Mouse (Mus musculus): ENCODE results near the gene Scyl1.
A peak's percentile ranks its signal among the peaks of the same experiment; 100 is the strongest.

The Scyl1 gene

DNA sequence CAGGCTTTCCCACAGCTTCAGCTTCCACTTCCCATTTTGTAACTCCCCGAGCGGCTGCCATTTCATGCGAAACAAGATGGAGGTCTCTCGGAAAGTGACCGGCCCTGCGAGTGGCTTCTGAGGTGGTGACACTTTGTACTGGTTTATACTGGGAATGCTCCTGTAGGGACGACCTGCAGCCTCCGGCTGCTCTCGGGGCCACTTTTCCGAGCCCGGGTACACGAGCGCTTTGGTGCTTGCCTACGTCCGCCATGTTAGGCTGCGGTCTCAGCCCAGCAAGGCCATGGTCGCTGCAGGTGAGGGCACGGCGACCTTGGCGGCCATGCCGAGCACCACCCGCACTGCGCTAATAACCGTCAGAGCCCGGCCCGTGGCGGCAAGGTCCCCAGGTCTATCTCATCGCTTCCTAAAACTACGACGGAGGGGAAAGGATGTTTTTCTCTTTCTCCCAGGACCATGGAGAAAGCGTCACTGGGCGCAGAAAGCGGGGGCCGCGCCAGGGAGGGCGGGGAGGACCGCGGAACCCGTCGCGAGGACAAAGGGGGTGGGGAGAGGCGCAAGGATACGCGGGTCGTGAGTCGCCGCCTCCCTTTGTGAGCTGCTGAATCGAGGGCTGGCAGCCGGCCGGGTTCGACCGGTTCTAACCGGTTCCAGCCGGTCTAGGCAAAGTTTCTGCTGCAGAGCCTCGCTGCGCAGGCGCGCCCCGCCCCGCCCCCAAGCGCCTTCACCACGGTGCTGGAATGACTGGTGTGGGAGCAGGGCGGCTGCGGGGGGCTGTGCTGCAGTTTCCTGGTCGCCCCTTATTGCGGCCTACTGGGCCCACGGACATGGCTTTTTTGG is 32.0 kb upstream of the Scyl1 start:
- peak; percentile 99 for DNase-seq (ENCODE audit: inconsistent ontology term)

DNA sequence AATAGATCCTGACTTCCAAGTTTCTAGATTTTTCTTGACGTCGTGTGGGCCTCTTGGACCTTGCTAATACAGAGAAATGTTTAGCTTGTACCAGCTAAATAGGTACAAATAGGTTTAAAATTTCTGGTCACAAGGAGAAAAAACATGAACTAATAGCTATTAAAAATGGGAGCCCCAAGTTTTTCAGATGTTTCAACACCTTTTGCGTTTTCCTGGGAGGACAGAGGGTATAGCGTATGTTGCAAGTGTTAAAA is 31.5 kb upstream of the Scyl1 start:
- DNase-seq (ENCODE audit: inconsistent ontology term), result peak; percentile 94

DNA sequence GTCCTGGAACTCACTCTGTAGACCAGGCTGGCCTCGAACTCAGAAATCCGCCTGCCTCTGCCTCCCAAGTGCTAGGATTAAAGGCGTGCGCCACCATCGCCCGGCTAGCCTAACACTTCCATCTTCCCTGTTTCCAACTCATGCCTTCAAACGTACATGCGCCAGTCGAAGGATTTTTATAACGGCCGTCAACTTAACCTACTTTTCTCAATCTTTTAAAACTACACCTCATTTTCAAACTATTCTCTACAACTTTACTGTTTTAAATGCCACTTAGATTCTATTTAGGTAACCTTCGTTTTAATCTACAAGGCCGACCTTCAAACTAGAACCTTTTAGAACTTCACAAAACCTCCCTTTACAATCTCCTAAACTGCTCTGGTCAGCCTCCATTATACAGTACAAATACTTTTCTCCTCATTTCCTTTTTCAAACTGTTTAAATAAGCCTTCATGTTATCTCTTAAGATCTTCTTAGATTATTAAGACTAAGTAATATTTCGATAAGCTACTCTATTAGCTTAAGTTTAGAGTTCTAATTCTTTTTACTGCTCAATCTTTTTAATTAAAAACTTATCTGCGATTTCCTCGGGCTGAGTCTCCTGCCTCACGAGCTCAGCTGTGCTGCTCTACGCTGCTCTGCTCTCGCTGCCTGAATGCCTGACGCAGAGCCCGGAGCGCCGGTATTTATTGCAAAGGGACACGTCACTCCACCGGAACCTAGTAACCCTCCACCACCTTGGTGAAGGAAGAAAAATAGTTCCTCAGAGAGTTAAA is 31.0 kb upstream of the Scyl1 start:
- DNase-seq (ENCODE audit: inconsistent ontology term), result peak; percentile 86

DNA sequence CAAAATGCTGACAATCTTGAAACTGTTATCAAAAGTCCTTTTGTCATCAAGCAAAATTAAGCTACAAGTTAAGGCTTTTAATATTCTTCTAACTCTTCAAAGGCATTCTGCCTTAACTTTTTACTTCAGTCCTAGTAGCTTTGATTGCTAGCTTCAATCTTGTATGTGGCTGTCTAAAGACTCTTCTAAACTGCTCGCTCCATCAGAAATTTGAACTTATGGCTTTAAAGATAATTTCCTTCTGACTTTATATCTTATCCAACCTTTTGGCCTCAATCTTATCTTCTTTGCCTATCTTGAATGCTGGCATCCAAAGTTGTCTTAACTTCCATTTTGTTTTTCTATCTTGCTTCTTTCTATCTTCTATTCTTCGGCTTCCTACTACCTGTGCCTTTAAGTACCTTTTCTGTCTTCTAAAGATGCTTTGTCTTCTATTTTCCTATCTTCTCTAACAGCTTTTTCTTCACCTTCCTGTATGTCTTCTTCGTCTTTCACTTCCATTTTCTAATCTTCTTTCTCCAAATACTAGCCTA is 30.3 kb upstream of the Scyl1 start:
- DNase-seq (ENCODE audit: inconsistent ontology term), result peak; percentile 61

DNA sequence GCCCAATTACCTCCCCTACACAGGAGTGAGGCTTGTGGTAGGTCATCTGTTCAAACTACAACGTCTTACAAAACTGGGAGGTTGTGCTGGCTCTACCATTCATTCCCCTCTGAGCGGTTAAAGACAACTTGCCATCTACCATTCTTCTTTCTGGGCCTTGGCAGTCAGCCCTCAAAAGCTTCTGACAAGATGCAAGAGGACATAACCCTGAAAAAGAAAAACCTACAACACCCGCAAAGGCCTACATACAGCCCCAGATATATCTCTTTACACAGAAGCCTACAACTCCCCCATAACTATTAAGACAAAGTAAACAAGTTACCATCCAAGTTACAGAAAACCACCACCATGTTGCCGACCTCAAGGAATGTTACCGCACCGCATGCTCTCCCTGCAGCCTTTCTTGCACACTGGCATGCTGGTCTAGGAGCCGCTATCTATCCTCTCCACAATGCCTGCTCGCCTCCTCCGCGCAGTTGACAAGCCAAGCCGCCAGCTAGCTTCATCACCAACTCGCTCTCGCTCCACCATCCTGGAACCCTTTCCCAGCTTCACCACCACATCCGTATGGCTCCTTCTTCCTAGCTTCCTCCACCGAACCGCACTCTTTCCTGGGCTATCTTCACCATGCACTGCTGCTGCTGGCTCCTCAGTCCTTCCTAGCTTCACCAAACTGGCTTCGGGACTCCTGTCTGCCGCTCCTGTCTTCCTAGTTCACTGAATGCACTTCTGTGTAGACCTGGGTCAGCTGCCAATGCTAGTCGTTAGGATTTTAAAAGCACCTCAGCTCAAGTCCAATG is 29.6 kb upstream of the Scyl1 start:
- DNase-seq (ENCODE audit: inconsistent ontology term), result peak; percentile 51

DNA sequence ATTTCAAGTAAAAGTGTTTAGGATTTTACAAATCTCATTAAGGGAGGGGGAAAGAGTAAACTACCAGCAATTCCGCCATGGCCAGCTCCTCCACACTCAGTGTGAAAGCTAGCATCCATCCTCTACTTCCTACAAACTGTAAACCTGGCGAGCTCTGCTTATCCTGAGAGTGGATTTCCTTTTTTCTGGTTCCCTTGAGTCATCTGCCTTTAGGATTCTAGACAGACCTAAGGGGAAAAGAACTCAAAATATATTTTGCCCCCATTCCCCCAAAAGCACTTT is 29.1 kb upstream of the Scyl1 start:
- DNase-seq (ENCODE audit: inconsistent ontology term), result peak; percentile 49

DNA sequence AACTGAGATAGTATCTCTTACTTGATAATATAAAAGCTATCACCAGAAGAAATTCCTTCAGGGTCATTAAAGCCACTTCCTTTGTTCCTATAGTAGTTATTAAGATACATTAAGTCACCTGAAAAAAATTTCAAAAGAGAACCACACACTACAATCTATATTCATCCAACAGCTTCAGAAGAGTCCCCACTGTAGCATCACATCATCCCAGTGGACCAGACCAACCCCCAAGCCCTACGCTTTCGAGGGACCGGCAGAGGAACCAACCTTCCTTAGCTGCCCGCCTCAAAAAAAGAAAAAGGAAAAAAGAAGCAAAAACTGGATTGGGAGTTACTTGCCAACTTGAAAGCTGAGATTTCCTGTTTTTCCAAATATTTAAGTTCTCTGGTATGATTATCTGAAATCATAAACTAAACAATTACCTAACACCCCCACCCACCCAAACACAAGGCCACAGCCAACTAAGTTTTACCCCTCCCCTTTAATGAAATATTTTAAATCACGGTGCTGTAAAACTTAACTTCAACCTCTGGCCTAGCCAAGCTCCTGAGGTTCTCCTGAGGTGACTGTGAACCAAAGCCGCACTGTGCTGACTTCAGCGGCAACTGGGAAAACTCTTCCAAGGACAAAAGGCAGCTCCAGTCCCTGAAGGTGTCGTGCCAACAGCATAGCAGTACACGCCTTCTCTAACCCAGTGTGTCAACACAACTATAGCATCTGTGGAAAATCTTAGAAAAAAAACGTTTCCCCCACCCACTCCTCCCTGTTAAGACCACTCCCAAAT is 28.5 kb upstream of the Scyl1 start:
- peak; percentile 45 for DNase-seq (ENCODE audit: inconsistent ontology term)

DNA sequence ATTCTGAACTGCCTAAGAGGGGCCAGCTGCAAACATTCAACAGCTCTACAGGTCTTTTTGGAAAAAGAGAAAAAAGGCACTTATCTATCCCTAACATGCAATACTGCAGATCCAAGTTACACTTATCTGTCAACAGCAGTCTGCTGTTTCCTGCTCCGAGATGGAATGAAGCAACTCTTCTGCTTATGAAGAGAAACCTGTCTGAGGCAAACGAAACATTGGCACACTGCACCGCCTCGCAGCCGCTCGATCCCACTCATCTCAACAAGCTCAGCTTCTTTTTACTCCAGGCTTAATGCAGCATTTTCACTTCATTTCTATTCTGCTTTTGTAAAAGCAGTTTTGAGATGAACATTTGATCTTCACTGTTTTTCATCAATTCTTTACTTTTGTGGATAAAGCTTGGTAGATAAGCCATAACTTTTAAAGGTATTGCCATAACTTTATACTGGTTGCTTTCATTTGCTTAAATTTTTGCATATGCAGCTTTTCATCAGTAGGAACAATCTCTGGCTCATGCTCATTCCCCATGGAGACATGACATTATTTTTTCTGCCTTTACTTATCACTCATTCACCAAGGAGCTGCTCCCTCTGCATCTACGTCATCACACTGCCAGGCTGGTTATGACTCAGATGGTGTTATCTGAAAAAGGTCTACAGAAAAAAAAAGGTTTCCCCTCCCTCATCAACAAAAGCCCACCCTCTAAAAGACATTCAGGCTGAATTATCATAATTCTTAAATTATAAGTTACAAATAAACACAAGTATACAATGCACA is 27.7 kb upstream of the Scyl1 start:
- DNase-seq (ENCODE audit: inconsistent ontology term), result peak; percentile 48

DNA sequence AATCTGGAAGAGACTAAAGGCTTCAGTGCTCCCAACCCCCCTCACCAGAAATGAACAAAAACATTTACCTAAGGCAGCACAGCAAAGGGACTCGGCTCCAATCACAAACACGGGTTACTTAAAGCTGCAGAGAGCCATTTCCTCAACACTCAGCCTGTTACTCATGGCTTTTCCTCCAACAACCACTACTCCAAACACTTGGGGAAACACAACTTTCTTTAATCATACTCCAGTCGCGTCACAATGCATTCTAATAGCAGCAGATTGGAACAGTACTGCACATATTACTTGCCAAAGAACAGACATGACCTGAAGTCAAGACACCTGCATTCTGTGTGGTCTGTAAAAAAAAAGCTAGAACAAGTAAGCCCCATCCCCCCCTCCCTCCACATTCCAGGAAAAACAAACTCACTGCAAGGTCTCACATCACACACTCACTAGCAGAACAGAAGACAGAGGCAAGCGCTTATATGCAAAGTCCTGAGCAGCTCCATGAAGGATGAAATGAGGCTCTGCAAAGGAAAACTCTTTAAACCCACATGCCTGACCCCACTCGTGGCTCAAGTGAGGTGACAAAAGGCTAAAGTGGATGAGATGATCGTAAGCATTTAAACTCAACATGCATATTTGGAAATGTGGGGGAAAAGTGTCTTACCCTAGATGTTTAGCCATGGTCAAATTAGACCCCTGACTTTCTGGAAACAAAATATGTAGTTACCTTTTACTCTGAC is 26.3 kb upstream of the Scyl1 start:
- peak; percentile 61 for DNase-seq (ENCODE audit: inconsistent ontology term)

DNA sequence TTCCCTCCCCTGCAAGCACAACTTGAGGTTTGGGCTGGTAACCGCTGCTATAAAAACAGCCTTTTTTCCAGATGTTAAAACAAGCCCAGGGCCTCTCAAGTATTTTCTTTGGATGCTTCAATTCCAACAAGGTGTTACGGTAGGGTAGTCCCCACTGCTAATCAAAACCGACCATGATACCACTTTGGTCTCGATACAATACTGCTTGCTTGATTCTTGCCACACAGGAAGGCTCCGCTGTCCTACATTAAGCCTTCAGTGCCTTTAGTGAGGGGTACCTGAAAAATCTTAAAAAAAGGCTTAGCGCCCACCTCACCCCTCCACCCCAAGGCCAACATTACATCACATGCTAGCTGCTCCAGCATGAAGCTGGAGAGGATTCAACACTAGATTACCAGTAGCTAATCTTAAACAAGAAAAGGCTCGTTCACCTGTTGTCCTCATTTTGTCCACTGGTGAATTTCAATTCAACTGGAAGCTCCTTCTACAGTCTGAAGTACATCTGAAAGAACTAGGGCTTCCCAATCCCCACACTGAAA is 25.4 kb upstream of the Scyl1 start:
- DNase-seq (ENCODE audit: inconsistent ontology term), result no peak

DNA sequence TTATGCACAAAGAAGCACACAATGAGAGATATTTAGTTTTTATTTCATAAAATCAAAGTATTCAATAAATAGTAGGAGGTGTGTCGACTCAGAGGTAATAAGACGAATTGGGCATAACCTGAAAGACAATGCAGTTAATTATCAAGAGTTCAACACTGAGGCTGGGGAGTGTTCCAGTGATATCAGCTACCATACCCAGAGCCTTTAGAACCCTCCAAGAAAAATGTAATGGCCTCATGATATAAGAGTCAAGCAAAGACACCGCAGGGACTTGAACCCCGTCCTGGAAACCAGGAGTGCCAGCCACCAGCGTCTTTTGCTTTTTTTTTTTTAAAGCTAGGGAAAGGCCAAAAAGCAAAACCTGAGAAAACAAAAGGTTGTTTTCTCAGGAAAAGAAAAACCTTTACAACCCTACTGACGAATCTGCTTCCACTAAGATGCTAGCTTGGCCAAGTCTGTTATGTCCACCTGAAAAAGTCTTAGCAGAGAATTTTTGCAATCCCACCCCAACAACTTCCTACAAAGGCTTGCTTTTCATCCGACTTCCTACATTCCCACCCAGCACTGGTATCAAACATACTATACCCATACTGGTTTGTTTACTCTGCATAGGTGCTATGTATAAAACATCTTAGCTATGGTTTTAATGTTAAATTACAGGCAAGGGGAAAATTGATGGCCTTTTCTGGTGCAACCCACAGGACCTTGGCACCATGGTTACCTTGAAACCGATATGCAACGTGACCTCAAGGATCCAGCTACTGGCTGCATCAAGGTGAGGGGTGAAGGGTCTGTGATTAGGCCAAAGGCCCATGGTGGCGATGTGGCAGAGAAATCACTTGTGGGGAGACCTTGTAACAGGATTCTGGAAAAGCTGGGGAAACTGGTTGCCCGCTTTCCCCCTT is 24.7 kb upstream of the Scyl1 start:
- no peak for DNase-seq (ENCODE audit: inconsistent ontology term)

DNA sequence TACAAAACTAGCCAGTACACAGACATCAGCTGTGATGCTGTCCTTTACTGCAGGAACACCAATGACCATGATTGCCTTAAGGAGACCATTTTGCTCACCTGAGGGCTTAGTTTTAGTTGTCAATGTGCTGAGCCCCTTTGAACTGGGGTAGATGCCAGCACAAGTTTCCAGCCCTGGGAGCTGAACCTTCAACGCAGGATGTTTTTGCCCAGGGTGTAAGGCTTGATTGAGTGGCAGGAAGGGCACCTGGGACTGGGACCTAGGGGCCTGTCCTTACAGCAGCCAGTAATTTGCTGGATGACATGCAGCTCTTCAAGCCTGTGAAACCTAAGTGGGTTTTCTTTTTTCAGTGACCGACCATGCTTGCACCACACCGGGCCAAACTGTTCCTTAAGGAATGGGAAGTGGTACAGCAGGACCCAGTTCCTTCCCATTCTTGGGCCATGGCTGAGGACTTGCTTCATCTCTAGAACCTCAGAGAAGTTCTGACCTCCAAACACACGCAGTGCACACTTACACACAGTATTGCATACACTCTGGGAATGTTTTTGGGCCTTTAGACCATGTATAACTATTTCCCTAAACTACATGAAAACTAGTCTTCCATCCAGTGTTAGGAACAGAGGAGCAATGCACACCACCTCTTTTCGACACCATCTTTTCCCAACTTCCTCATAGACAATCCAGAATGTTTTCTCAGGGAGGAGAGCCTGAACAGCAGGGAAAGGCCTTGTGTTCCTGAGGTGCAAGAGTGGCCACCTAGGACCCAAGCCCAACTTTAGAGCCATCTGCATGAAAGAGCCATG is 23.8 kb upstream of the Scyl1 start:
- peak; percentile 78 for DNase-seq (ENCODE audit: inconsistent ontology term)

DNA sequence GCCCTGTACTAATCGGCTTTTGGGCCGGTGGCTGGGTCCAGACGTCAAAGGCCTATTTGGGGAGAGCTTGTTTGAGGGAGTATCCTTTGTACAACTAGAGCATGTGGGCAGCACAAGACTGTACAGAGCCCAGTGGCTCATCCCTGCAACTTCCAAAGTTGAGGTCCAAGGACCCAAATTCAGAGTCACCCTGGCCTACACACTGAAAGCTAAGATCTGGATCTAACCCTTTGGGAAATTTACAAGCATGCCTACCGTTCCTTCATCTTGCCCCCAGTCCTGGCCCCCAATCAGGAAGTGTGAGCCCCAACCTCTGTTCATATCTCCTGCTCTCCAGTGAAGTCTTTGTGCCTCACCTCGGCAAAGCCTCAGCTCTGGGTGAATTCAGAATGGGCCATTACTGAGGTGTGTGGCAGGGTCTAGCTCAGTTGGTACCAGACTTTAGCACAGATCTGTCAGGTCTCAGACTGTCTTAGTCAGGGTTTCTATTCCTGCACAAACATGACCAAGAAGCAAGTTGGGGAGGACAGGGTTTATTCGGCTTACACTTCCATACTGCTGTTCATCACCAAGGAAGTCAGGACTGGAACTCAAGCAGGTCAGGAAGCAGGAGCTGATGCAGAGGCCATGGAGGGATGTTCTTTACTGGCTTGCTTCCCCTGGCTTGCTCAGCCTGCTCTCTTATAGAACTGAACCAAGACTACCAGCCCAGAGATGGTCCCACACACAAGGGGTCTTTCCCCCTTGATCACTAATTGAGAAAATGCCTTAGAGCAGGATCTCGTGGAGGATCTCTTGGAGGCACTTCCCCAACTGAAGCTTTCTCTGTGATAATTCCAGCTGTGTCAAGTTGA is 22.9 kb upstream of the Scyl1 start:
- DNase-seq (ENCODE audit: inconsistent ontology term), result peak; percentile 90

DNA sequence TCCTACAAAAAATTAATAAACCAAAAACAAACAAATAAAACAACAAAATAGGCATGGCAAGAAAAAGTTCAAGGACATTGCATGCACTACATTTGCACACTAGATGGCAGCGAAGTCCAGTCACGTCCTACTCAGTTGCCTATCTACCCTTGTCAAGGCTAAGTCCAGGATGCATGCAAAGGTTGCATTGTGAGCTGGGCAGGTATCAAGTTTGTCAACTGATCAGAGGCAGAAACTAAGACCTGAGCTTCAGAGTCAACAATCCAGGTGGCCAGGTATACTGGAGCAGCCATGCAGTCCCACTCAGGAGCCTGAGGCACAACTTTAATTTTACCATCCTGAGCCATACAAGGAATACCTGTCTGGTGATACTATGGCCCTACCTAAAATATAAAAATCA is 21.9 kb upstream of the Scyl1 start:
- DNase-seq (ENCODE audit: inconsistent ontology term), result peak; percentile 83

DNA sequence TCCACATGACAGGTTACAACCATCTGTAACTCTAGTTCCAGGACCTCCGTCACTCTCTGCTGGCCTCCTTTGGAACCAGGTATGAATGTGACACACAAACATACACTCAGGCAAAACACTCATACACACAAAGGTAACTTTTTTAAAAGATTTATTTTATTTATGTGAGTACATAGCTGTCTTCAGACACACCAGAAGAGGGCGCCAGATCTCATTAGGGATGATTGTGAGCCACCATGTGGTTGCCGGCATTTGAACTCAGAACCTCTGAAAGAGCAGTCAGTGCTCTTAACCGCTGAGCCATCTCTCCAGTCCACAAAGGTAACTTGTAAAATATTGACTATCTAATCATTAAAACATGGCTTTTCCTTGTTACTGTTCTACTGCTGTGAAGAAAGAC is 20.1 kb upstream of the Scyl1 start:
- DNase-seq (ENCODE audit: inconsistent ontology term), result no peak

DNA sequence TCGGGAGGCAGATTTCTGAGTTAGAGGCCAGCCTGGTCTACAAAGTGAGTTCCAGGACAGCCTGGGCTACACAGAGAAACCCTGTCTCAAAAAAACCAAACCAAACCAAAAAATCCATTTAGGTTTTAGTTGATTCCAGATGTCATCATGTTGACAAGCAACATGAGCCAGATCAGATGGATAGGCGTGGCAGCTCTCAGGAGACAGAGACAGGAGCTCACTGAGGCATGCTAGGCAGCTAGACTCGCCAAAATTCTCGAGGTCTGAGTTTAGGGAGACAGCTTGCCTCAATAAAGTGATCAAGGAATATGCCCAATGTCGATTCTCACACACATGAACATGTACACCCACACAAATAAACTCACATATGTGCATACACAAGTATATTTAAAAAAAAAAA is 17.8 kb upstream of the Scyl1 start:
- DNase-seq (ENCODE audit: inconsistent ontology term), result no peak

DNA sequence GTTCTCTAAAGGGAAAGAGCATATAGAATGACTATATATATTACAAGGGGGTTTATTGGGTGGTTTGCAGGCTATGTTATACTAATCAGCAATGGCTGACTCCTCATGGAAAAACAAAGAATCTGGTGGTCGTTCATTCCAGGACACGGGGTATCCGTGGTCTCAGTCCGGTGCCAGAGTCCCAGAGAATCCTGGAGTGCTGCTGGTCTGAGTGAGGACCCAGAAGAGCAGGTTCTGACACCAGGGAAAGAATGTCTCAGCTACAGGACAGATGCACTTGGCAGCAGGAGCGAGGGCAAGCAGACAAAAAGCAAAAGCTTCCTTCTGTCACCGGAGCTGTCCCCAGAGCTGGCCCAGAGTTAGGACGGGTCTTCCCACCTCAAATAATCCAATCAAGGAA is 17.4 kb upstream of the Scyl1 start:
- DNase-seq (ENCODE audit: inconsistent ontology term), result no peak
